Mouse (Mus musculus): ENCODE results near the gene Fam189b. TPM values are rescaled to one million over a fixed set of nuclear protein-coding genes. Genes with fewer than 3 reads are reported as not detected.
A peak's percentile ranks its signal among the peaks of the same experiment; 100 is the strongest.

Gene Fam189b
- polyA plus RNA-seq, 1 experiment from 2014 or later = 23.5 TPM

- ATAC-seq (replicated peaks; ENCODE audit: low FRiP score, low read depth) (peak; percentile 96), DNase-seq (ENCODE audit: low spot score) (peak; percentile 98)
- H3K4me3 ChIP-seq (replicated peaks; ENCODE audit: low read depth, low read length) = peak overlapping the region; percentile 35
- WGBS = 6% methylated on average over 33 of the region's 33 CpGs
- no peaks in the 10 kb centered on the region for H3K27me3 ChIP-seq (ENCODE audit: insufficient read depth, low read length)
- H3K4me1 ChIP-seq (replicated peaks; ENCODE audit: insufficient read depth, low read length) = peaks cover 8% of the 10 kb centered on the region
- H3K9ac ChIP-seq (ENCODE audit: low read depth, low read length) = peak overlapping the region; percentile 57
- peak overlapping the region; percentile 60 for H3K4me2 ChIP-seq (ENCODE audit: low read length)
- H3K27ac ChIP-seq = peak overlapping the region; percentile 91
- TF ChIP-seq CTCF (IDR thresholded peaks at IDR 0.05; ENCODE audit: low read depth) = peak; percentile 62; the same call in 1 of the 2 replicates
- H3K36me3 ChIP-seq (ENCODE audit: insufficient read depth, low read length) = no peaks in the 10 kb centered on the region
- H3K9me3 ChIP-seq (replicated peaks; ENCODE audit: low read length) = no peaks in the 10 kb centered on the region
These were observed 13.3 kb downstream of the Fam189b start for GRCm38 (mm10) chr3:89195979-89196877.

DNA sequence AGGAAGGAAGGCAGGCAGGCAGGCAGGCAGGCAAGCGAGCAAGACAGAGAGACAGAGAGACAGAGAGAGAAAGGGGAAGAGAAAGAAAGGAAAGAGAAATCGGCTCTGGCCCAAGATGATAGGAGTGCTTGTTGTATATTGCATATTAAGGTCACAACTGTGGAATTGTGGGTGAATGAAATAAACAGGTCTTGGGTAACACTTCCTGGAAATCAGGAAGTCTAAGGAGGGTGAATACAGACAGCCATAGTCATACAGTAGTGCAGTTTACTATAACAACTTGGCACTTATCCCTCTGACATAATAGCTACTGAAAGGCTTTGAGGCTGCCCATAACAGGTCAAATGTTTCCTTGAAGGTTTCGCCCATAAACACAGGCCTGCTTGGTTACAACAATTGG is 16.9 kb downstream of the Fam189b start:
- WGBS = 74% methylated on average over 3 of the region's 3 CpGs
- TF ChIP-seq CTCF (IDR thresholded peaks at IDR 0.05; ENCODE audit: low read depth) = no peak
- no peak overlapping the region for H3K4me2 ChIP-seq (ENCODE audit: low read length)

GRCm38 (mm10) chr3:89202253-89203141 is 19.6 kb downstream of the Fam189b start, which contains the start of gene Gba:
Gene Gba (plus strand): TSS chr3:89202928.
- Histone ChIP-seq H3K27ac (no peak within 1 kb of the TSS), H3K4me1 (replicated peaks; ENCODE audit: insufficient read depth, low read length) (0 out of 2 replicates have a peak, but pooled peaks cover 4% of the 10 kb centered on the region), H3K9me3 (replicated peaks; ENCODE audit: low read length) (no peaks in the 10 kb centered on the region), H3K4me3 (replicated peaks; ENCODE audit: low read depth, low read length) (peak within 1 kb of the TSS; percentile 45), H3K9ac (ENCODE audit: low read depth, low read length) (peak within 1 kb of the TSS; percentile 52), H3K27me3 (ENCODE audit: insufficient read depth, low read length) (no peaks in the 10 kb centered on the region), H3K36me3 (ENCODE audit: insufficient read depth, low read length) (peaks cover 19% of the 10 kb centered on the region), H3K4me2 (ENCODE audit: low read length) (peak within 1 kb of the TSS; percentile 70)
- peak; percentile 95 for DNase-seq (ENCODE audit: low spot score)
- peak; percentile 87 for ATAC-seq (replicated peaks; ENCODE audit: low FRiP score, low read depth)
- no peak for TF ChIP-seq CTCF (IDR thresholded peaks at IDR 0.05; ENCODE audit: low read depth)
- 26% methylated on average over 13 of the region's 13 CpGs for WGBS

More for the DNA sequence above, 16.9 kb downstream of the Fam189b start:
- Histone ChIP-seq H3K9me3 (replicated peaks; ENCODE audit: low read length) (no peaks in the 10 kb centered on the region), H3K4me3 (replicated peaks; ENCODE audit: low read depth, low read length) (no peak overlapping the region), H3K9ac (ENCODE audit: low read depth, low read length) (no peak overlapping the region), H3K4me1 (replicated peaks; ENCODE audit: insufficient read depth, low read length) (peaks cover 12% of the 10 kb centered on the region), H3K27me3 (ENCODE audit: insufficient read depth, low read length) (no peaks in the 10 kb centered on the region), H3K36me3 (ENCODE audit: insufficient read depth, low read length) (no peaks in the 10 kb centered on the region), H3K27ac (no peak overlapping the region)
- ATAC-seq (replicated peaks; ENCODE audit: low FRiP score, low read depth) (no peak), DNase-seq (ENCODE audit: low spot score) (no peak)

DNA sequence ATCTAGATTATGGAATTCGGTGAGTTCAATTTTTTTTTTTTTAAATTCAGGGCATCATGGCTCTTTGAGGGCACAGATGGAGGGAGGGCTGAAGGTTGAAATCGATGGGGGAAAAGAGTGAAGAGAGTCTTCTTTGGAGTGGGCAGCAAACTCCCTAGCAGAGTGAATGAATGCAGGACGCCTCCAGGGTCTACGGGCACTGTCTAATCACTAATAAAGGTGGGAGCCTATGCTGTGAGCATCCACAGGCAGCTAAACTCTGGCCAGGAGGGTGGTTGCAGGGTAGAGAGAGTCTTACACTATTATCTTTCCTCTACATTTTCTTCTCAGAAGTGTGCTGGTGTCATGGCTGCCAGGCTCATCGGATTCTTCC is 20.2 kb downstream of the Fam189b start:
- peak overlapping the region; percentile 45 for H3K4me3 ChIP-seq (replicated peaks; ENCODE audit: low read depth, low read length)
- 0 out of 2 replicates have a peak, but pooled peaks cover 4% of the 10 kb centered on the region for H3K4me1 ChIP-seq (replicated peaks; ENCODE audit: insufficient read depth, low read length)
- TF ChIP-seq CTCF (IDR thresholded peaks at IDR 0.05; ENCODE audit: low read depth) = no peak
- peaks cover 25% of the 10 kb centered on the region for H3K36me3 ChIP-seq (ENCODE audit: insufficient read depth, low read length)
- 42% methylated on average over 5 of the region's 5 CpGs for WGBS
- H3K4me2 ChIP-seq (ENCODE audit: low read length) = peak overlapping the region; percentile 70
- H3K9ac ChIP-seq (ENCODE audit: low read depth, low read length) = peak overlapping the region; percentile 52
- no peak for DNase-seq (ENCODE audit: low spot score)
- ATAC-seq (replicated peaks; ENCODE audit: low FRiP score, low read depth) = no peak; the same call in 1 of the 2 replicates
- no peaks in the 10 kb centered on the region for H3K9me3 ChIP-seq (replicated peaks; ENCODE audit: low read length)
- H3K27me3 ChIP-seq (ENCODE audit: insufficient read depth, low read length) = no peaks in the 10 kb centered on the region
- no peak overlapping the region for H3K27ac ChIP-seq

DNA sequence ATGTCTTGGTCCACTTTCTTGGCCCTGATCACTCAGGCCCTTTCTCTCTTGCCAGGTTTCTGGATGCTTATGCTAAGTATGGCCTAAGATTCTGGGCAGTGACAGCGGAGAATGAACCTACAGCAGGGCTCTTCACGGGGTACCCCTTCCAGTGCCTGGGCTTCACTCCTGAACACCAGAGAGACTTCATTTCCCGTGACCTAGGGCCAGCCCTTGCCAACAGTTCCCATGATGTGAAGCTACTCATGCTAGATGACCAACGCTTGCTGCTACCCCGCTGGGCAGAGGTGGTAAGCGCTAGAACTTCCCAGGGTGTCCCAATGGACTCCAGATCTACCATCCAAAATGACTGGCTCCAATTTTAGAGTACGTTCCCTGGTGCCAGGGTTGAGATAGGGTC is 23.1 kb downstream of the Fam189b start:
- Histone ChIP-seq H3K4me2 (ENCODE audit: low read length) (no peak overlapping the region), H3K4me3 (replicated peaks; ENCODE audit: low read depth, low read length) (no peak overlapping the region), H3K27ac (no peak overlapping the region), H3K9me3 (replicated peaks; ENCODE audit: low read length) (no peaks in the 10 kb centered on the region), H3K4me1 (replicated peaks; ENCODE audit: insufficient read depth, low read length) (0 out of 2 replicates have a peak, but pooled peaks cover 4% of the 10 kb centered on the region), H3K27me3 (ENCODE audit: insufficient read depth, low read length) (no peaks in the 10 kb centered on the region), H3K36me3 (ENCODE audit: insufficient read depth, low read length) (peaks cover 44% of the 10 kb centered on the region), H3K9ac (ENCODE audit: low read depth, low read length) (no peak overlapping the region)
- DNase-seq (ENCODE audit: low spot score) = no peak
- WGBS = 89% methylated on average over 7 of the region's 7 CpGs
- no peak for ATAC-seq (replicated peaks; ENCODE audit: low FRiP score, low read depth)
- TF ChIP-seq CTCF (IDR thresholded peaks at IDR 0.05; ENCODE audit: low read depth) = no peak

GRCm38 (mm10) chr3:89206695-89207094 is 23.8 kb downstream of the Fam189b start:
- H3K4me3 ChIP-seq (replicated peaks; ENCODE audit: low read depth, low read length) = no peak overlapping the region
- 0 out of 2 replicates have a peak, but pooled peaks cover 4% of the 10 kb centered on the region for H3K4me1 ChIP-seq (replicated peaks; ENCODE audit: insufficient read depth, low read length)
- DNase-seq (ENCODE audit: low spot score) (no peak), ATAC-seq (replicated peaks; ENCODE audit: low FRiP score, low read depth) (no peak)
- WGBS = 79% methylated on average over 2 of the region's 2 CpGs
- no peak for TF ChIP-seq CTCF (IDR thresholded peaks at IDR 0.05; ENCODE audit: low read depth)
- H3K9me3 ChIP-seq (replicated peaks; ENCODE audit: low read length) = no peaks in the 10 kb centered on the region
- H3K9ac ChIP-seq (ENCODE audit: low read depth, low read length) = no peak overlapping the region
- no peak overlapping the region for H3K27ac ChIP-seq
- peaks cover 44% of the 10 kb centered on the region for H3K36me3 ChIP-seq (ENCODE audit: insufficient read depth, low read length)
- no peak overlapping the region for H3K4me2 ChIP-seq (ENCODE audit: low read length)
- no peaks in the 10 kb centered on the region for H3K27me3 ChIP-seq (ENCODE audit: insufficient read depth, low read length)

All from kidney, postnatal 0 days (tissue).